Comparison of ENCODE assay signal across 16 mouse cellular contexts in genomic region chr2:131840611-131841320, GRCm38 (mm10). TPM values are rescaled to one million over a fixed set of nuclear protein-coding genes. Genes with fewer than 3 reads are reported as not detected.
DNase-seq lines count a peak whose midpoint lies in the region; ATAC-seq and TF ChIP-seq lines count a peak whose summit lies in the region.
"Had no signal": no experiment of that assay in that cellular context is flagged by ENCODE, and none has a peak within 500 bp of the region (broad histone marks: within the 10 kb centered on the region; RNA-seq: fewer than 3 reads in every experiment).

No protein-coding gene starts in this region.

- peak overlapping the region; percentile 4; the same call in 1 of the 2 replicates for H3K27ac ChIP-seq in kidney, embryonic 15.5 days
- H3K27ac ChIP-seq in forebrain, embryonic 10.5 days, result peak overlapping the region; percentile 62
- peak overlapping the region; percentile 13; the same call in 1 of the 2 replicates for H3K27ac ChIP-seq in forebrain, embryonic 15.5 days (replicated peaks)
- peak overlapping the region; percentile 62 for H3K27ac ChIP-seq in midbrain, postnatal 0 days (ENCODE audit: low read depth, low read length)
- no peak overlapping the region for H3K27ac ChIP-seq in intestine, embryonic 16.5 days (ENCODE audit: low read length)
- H3K27ac ChIP-seq: embryonic facial prominence, embryonic 12.5 days; liver, embryonic 12.5 days had no signal

- no peak overlapping the region for H3K9ac ChIP-seq in kidney, embryonic 15.5 days
- no peak overlapping the region for H3K9ac ChIP-seq in forebrain, embryonic 15.5 days (replicated peaks)
- no peak overlapping the region for H3K9ac ChIP-seq in midbrain, postnatal 0 days (replicated peaks; ENCODE audit: low read length, poor library complexity, severe bottlenecking)
- no peak overlapping the region for H3K9ac ChIP-seq in intestine, embryonic 16.5 days (ENCODE audit: low read depth, low read length)
- H3K9ac ChIP-seq: embryonic facial prominence, embryonic 12.5 days; liver, embryonic 12.5 days had no signal

- no peaks in the 10 kb centered on the region for H3K27me3 ChIP-seq in kidney, embryonic 15.5 days
- H3K27me3 ChIP-seq in forebrain, embryonic 10.5 days (ENCODE audit: poor library complexity, severe bottlenecking), result no peaks in the 10 kb centered on the region
- no peaks in the 10 kb centered on the region for H3K27me3 ChIP-seq in forebrain, embryonic 15.5 days
- H3K27me3 ChIP-seq in midbrain, postnatal 0 days (ENCODE audit: insufficient read depth, low read length), result no peaks in the 10 kb centered on the region
- no peaks in the 10 kb centered on the region for H3K27me3 ChIP-seq in intestine, embryonic 16.5 days (replicated peaks; ENCODE audit: control insufficient read depth, insufficient read depth, low read length)
- H3K27me3 ChIP-seq: embryonic facial prominence, embryonic 12.5 days had no signal

- no peaks in the 10 kb centered on the region for H3K9me3 ChIP-seq in kidney, embryonic 15.5 days (replicated peaks)
- H3K9me3 ChIP-seq in forebrain, embryonic 10.5 days, result no peaks in the 10 kb centered on the region
- no peaks in the 10 kb centered on the region for H3K9me3 ChIP-seq in forebrain, embryonic 15.5 days
- H3K9me3 ChIP-seq in midbrain, postnatal 0 days (ENCODE audit: low read length), result no peaks in the 10 kb centered on the region
- H3K9me3 ChIP-seq in intestine, embryonic 16.5 days (ENCODE audit: control insufficient read depth, low read length), result no peaks in the 10 kb centered on the region
- H3K9me3 ChIP-seq: embryonic facial prominence, embryonic 12.5 days; liver, embryonic 12.5 days had no signal

- DNase-seq in kidney, postnatal 36 days, result no peak
- peak; percentile 41 for DNase-seq in forebrain, embryonic 10.5 days (ENCODE audit: extremely low spot score, low spot score)
- DNase-seq in midbrain, postnatal 0 days (ENCODE audit: low spot score), result peak; percentile 24
- no peak for DNase-seq in spleen, postnatal 10 days (ENCODE audit: low spot score in 2 of 2)
- DNase-seq: gastrocnemius, postnatal 25 days; layer of hippocampus, postnatal 36 days; lung, postnatal 4 days; thymus, adult 2 months had no signal

- no peaks in the 10 kb centered on the region for H3K36me3 ChIP-seq in kidney, embryonic 15.5 days
- no peaks in the 10 kb centered on the region for H3K36me3 ChIP-seq in forebrain, embryonic 10.5 days (replicated peaks)
- no peaks in the 10 kb centered on the region for H3K36me3 ChIP-seq in forebrain, embryonic 15.5 days
- no peaks in the 10 kb centered on the region for H3K36me3 ChIP-seq in midbrain, postnatal 0 days (ENCODE audit: insufficient read depth, low read length)
- no peaks in the 10 kb centered on the region for H3K36me3 ChIP-seq in intestine, embryonic 16.5 days (ENCODE audit: control insufficient read depth, insufficient read depth, low read length)
- H3K36me3 ChIP-seq: embryonic facial prominence, embryonic 12.5 days; liver, embryonic 12.5 days had no signal

- 29% methylated on average over 9 of the region's 9 CpGs for WGBS in kidney, embryonic 15.5 days
- 47% methylated on average over 9 of the region's 9 CpGs for WGBS in forebrain, embryonic 10.5 days
- WGBS in forebrain, embryonic 15.5 days, result 13% methylated on average over 9 of the region's 9 CpGs
- 29% methylated on average over 9 of the region's 9 CpGs for WGBS in midbrain, postnatal 0 days
- 70% methylated on average over 9 of the region's 9 CpGs for WGBS in intestine, embryonic 16.5 days

- no peak for TF ChIP-seq CTCF in midbrain, postnatal 0 days (IDR thresholded peaks at IDR 0.05)

- no peak overlapping the region for H3K4me3 ChIP-seq in kidney, embryonic 15.5 days (replicated peaks)
- peak overlapping the region; percentile 15; the same call in 1 of the 2 replicates for H3K4me3 ChIP-seq in forebrain, embryonic 10.5 days
- no peak overlapping the region for H3K4me3 ChIP-seq in forebrain, embryonic 15.5 days
- no peak overlapping the region for H3K4me3 ChIP-seq in midbrain, postnatal 0 days (ENCODE audit: low read depth, low read length)
- no peak overlapping the region for H3K4me3 ChIP-seq in intestine, embryonic 16.5 days (ENCODE audit: low read length)
- H3K4me3 ChIP-seq: embryonic facial prominence, embryonic 12.5 days; liver, embryonic 12.5 days had no signal

- peaks cover 5% of the 10 kb centered on the region; the same call in 1 of the 2 replicates for H3K4me1 ChIP-seq in kidney, embryonic 15.5 days
- peaks cover 26% of the 10 kb centered on the region for H3K4me1 ChIP-seq in forebrain, embryonic 10.5 days
- peaks cover 14% of the 10 kb centered on the region; the same call in 1 of the 2 replicates for H3K4me1 ChIP-seq in forebrain, embryonic 15.5 days
- H3K4me1 ChIP-seq in midbrain, postnatal 0 days (ENCODE audit: insufficient read depth, low read length), result peaks cover 8% of the 10 kb centered on the region; the same call in 1 of the 2 replicates
- H3K4me1 ChIP-seq in intestine, embryonic 16.5 days (ENCODE audit: control insufficient read depth, insufficient read depth, low read length), result no peaks in the 10 kb centered on the region
- H3K4me1 ChIP-seq: embryonic facial prominence, embryonic 12.5 days had no signal

- ATAC-seq in kidney, embryonic 15.5 days (replicated peaks; ENCODE audit: low FRiP score), result peak; percentile 73
- no peak for ATAC-seq in forebrain, embryonic 15.5 days (replicated peaks)
- ATAC-seq in midbrain, postnatal 0 days (ENCODE audit: low FRiP score), result 0 out of 2 replicates have a peak, but pooled peaks have one; percentile 24
- no peak for ATAC-seq in intestine, embryonic 16.5 days
- ATAC-seq: liver, embryonic 12.5 days had no signal

- H3K4me2 ChIP-seq in kidney, embryonic 15.5 days, result no peak overlapping the region
- no peak overlapping the region for H3K4me2 ChIP-seq in forebrain, embryonic 15.5 days (replicated peaks)
- no peak overlapping the region for H3K4me2 ChIP-seq in midbrain, postnatal 0 days (ENCODE audit: low read depth, low read length, poor library complexity, severe bottlenecking)
- H3K4me2 ChIP-seq in intestine, embryonic 16.5 days (ENCODE audit: low read depth, low read length), result no peak overlapping the region
- H3K4me2 ChIP-seq: embryonic facial prominence, embryonic 12.5 days; liver, embryonic 12.5 days had no signal

RNA-seq across cellular contexts. Expression of gene Erv3, which starts 18.8 kb away (rescaled TPM):
- polyA plus RNA-seq in kidney, embryonic 15.5 days (2015; fragmentation: Nextera tagmentation; extraction: Ambion mirVana), result not detected in 2 replicates
- polyA plus RNA-seq in forebrain, embryonic 10.5 days (2016; fragmentation: Nextera tagmentation; extraction: Ambion mirVana), result not detected in 2 replicates
- not detected in 2 replicates for polyA plus RNA-seq in forebrain, embryonic 15.5 days (2015; fragmentation: Nextera tagmentation; extraction: Ambion mirVana)
- total RNA-seq in midbrain, postnatal 0 days (2014; rRNA removed), result not detected in 2 replicates
- not detected in 2 replicates for polyA plus RNA-seq in midbrain, postnatal 0 days (2015; fragmentation: Nextera tagmentation; extraction: Ambion mirVana)
- not detected in 2 replicates for polyA plus RNA-seq in intestine, embryonic 16.5 days (2015; fragmentation: Nextera tagmentation; extraction: Ambion mirVana)
- total RNA-seq: gastrocnemius, postnatal 25 days had no signal
- polyA plus RNA-seq: embryonic facial prominence, embryonic 12.5 days; intestine, embryonic 14.5 days; liver, embryonic 12.5 days; neural tube, embryonic 11.5 days; small intestine, adult 2 months had no signal

Comparison
In these comparisons a context has a peak if more than half of its experiments do, and no peak if none do; other contexts are left out.
1. ATAC-seq: peak in kidney, embryonic 15.5 days (single experiment) and midbrain, postnatal 0 days (single experiment); none in forebrain, embryonic 15.5 days (single experiment) and intestine, embryonic 16.5 days (single experiment).
2. DNase-seq: peak in forebrain, embryonic 10.5 days (single experiment) and midbrain, postnatal 0 days (single experiment); none in kidney, postnatal 36 days (0 of 2) and spleen, postnatal 10 days (0 of 2).